Mouse (Mus musculus): Measurements from ENCODE around the gene Pcna. TPM values are rescaled to one million over a fixed set of nuclear protein-coding genes. Genes with fewer than 3 reads are reported as not detected.
A peak's percentile ranks its signal among the peaks of the same experiment; 100 is the strongest.
"Not testable (repeated sequence)": the region's sequence is repeated elsewhere in the genome, so short reads cannot be mapped to it uniquely, and the experiment has no call there.

Gene Pcna
- total RNA-seq, 2 experiments from 2014 or later: 228 to 324 TPM

GRCm38 (mm10) chr2:132243370-132243769 is 9.7 kb downstream of the Pcna start:
- ATAC-seq (replicated peaks; ENCODE audit: low FRiP score, poor library complexity, severe bottlenecking): no peak

GRCm38 (mm10) chr2:132240457-132240856 is 12.7 kb downstream of the Pcna start:
- peak; percentile 66; the same call in 1 of the 2 replicates for ATAC-seq (replicated peaks; ENCODE audit: low FRiP score, poor library complexity, severe bottlenecking)

- ATAC-seq (replicated peaks; ENCODE audit: low FRiP score, poor library complexity, severe bottlenecking): not testable (repeated sequence)
Observed at GRCm38 (mm10) chr2:132239434-132239833, 13.7 kb downstream of the Pcna start.

GRCm38 (mm10) chr2:132235975-132236374 is 17.1 kb downstream of the Pcna start:
- no peak for ATAC-seq (replicated peaks; ENCODE audit: low FRiP score, poor library complexity, severe bottlenecking)

- ATAC-seq (replicated peaks; ENCODE audit: low FRiP score, poor library complexity, severe bottlenecking): no peak
Observed at GRCm38 (mm10) chr2:132235291-132235690, 17.8 kb downstream of the Pcna start.

GRCm38 (mm10) chr2:132233985-132234765 is 18.9 kb downstream of the Pcna start:
- no peak for ATAC-seq (replicated peaks; ENCODE audit: low FRiP score, poor library complexity, severe bottlenecking)

- ATAC-seq (replicated peaks; ENCODE audit: low FRiP score, poor library complexity, severe bottlenecking): no peak
Observed at GRCm38 (mm10) chr2:132232413-132232945, 20.6 kb downstream of the Pcna start.

- ATAC-seq (replicated peaks; ENCODE audit: low FRiP score, poor library complexity, severe bottlenecking): no peak
Observed at GRCm38 (mm10) chr2:132224359-132224758, 28.8 kb downstream of the Pcna start.

GRCm38 (mm10) chr2:132221611-132222073 is 31.5 kb downstream of the Pcna start:
- ATAC-seq (replicated peaks; ENCODE audit: low FRiP score, poor library complexity, severe bottlenecking): no peak

GRCm38 (mm10) chr2:132211995-132212656 is 41.0 kb downstream of the Pcna start:
- no peak for ATAC-seq (replicated peaks; ENCODE audit: low FRiP score, poor library complexity, severe bottlenecking)

- ATAC-seq (replicated peaks; ENCODE audit: low FRiP score, poor library complexity, severe bottlenecking): no peak
Observed at GRCm38 (mm10) chr2:132210806-132211312, 42.3 kb downstream of the Pcna start.

GRCm38 (mm10) chr2:132208246-132208881 is 44.8 kb downstream of the Pcna start:
- ATAC-seq (replicated peaks; ENCODE audit: low FRiP score, poor library complexity, severe bottlenecking): peak; percentile 74; the same call in 1 of the 2 replicates

GRCm38 (mm10) chr2:132206316-132206881 is 46.7 kb downstream of the Pcna start:
- ATAC-seq (replicated peaks; ENCODE audit: low FRiP score, poor library complexity, severe bottlenecking): no peak

GRCm38 (mm10) chr2:132205549-132205948 is 47.6 kb downstream of the Pcna start:
- ATAC-seq (replicated peaks; ENCODE audit: low FRiP score, poor library complexity, severe bottlenecking): no peak

GRCm38 (mm10) chr2:132203773-132204172 is 49.3 kb downstream of the Pcna start:
- no peak for ATAC-seq (replicated peaks; ENCODE audit: low FRiP score, poor library complexity, severe bottlenecking)

GRCm38 (mm10) chr2:132203186-132203585 is 49.9 kb downstream of the Pcna start:
- ATAC-seq (replicated peaks; ENCODE audit: low FRiP score, poor library complexity, severe bottlenecking): no peak
